8 mouse cellular contexts compared by ENCODE assay signal in the genomic region with DNA sequence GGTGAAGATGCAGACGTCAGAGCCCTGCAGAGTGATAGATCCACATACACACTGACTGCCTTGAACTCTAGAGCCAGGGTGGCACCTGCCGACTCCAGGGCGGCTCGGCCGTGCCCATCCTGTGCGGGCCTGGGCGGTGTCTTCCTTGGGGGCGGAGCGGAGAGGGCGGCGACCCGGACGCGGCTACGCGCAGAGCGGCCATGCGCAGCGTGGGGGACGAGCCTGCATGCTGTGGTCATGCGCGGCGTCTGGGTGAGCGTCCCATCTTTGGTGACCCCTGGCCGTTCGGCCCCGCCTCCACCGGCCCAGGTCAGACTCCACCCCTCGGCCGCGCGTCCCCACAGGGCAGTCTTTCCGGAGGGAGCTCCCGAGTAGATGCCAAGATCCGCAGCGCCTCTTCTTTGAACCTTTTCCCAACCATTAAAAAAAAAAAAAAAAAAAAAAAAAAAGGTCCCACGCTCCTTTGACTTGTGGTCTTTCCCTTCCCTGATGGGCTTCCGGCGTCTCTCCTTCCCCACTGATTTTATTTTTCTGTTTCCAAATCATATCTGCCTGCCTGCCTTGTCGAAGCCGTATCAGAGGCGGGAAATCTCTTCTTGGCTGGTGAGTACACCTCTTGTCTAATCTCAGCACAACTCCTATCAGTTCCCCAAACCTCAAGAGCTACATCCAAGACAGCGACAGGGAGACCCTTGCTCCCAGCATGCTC. TPM values are rescaled to one million over a fixed set of nuclear protein-coding genes. Genes with fewer than 3 reads are reported as not detected.
DNase-seq lines count a peak whose midpoint lies in the region; ATAC-seq and TF ChIP-seq lines count a peak whose summit lies in the region.

Gene Cisd3, plus strand, starts transcription at position 214 of the 709 bp plus-strand sequence.

- peak within 1 kb of the TSS; percentile 75 for H3K4me2 ChIP-seq in hindbrain, embryonic 11.5 days (replicated peaks; ENCODE audit: low read depth, low read length)
- peak within 1 kb of the TSS; percentile 52 for H3K4me2 ChIP-seq in lung, postnatal 0 days (replicated peaks; ENCODE audit: low read depth, low read length)

- no peaks in the 10 kb centered on the region for H3K27me3 ChIP-seq in hindbrain, embryonic 11.5 days (ENCODE audit: control insufficient read depth, insufficient read depth, low read length)
- H3K27me3 ChIP-seq in lung, postnatal 0 days (replicated peaks; ENCODE audit: insufficient read depth, low read length): no peaks in the 10 kb centered on the region

- peak; percentile 86 for DNase-seq in ES-CJ7 (ENCODE audit: low read depth, low spot score)
- peak; percentile 95 for DNase-seq in cerebellum, adult 9-11 months
- DNase-seq in frontal cortex, postnatal 10 days (ENCODE audit: low spot score in 2 of 2): peak; percentile 71 to 81
- DNase-seq in hindbrain, embryonic 11.5 days (ENCODE audit: low spot score): peak; percentile 75
- peak; percentile 72 to 80 for DNase-seq in layer of hippocampus, postnatal 10 days (ENCODE audit: low spot score in 2 of 2)
- peak; percentile 96 for DNase-seq in lung, postnatal 0 days (ENCODE audit: low spot score)
- DNase-seq in ovary, postnatal 10 days (ENCODE audit: low spot score): peak; percentile 76
- peak; percentile 70 to 73 for DNase-seq in thymus, postnatal 10 days (ENCODE audit: low spot score in 2 of 2)

- ATAC-seq in hindbrain, embryonic 11.5 days (ENCODE audit: low FRiP score): peak; percentile 82
- ATAC-seq in lung, postnatal 0 days: peak; percentile 95

- peak within 1 kb of the TSS; percentile 33 for H3K4me3 ChIP-seq in hindbrain, embryonic 11.5 days (ENCODE audit: low read depth, low read length)
- peak within 1 kb of the TSS; percentile 12 for H3K4me3 ChIP-seq in lung, postnatal 0 days (ENCODE audit: low read depth, low read length)

- no peak for TF ChIP-seq CTCF in lung, postnatal 0 days (IDR thresholded peaks at IDR 0.05)

- peak within 1 kb of the TSS; percentile 33; the same call in 1 of the 2 replicates for H3K27ac ChIP-seq in hindbrain, embryonic 11.5 days (ENCODE audit: low read depth, low read length)
- H3K27ac ChIP-seq in lung, postnatal 0 days (ENCODE audit: low read length): peak within 1 kb of the TSS; percentile 32

- no peak for TF ChIP-seq EP300 in lung, postnatal 0 days (IDR thresholded peaks at IDR 0.05)

- H3K36me3 ChIP-seq in hindbrain, embryonic 11.5 days (ENCODE audit: control insufficient read depth, insufficient read depth, low read length): peaks cover 5% of the 10 kb centered on the region; the same call in 1 of the 2 replicates
- peaks cover 8% of the 10 kb centered on the region for H3K36me3 ChIP-seq in lung, postnatal 0 days (ENCODE audit: insufficient read depth, low read length)

- WGBS in hindbrain, embryonic 11.5 days: under 1% methylated on average over 41 of the region's 43 CpGs
- under 1% methylated on average over 39 of the region's 43 CpGs for WGBS in lung, postnatal 0 days

- H3K4me1 ChIP-seq in hindbrain, embryonic 11.5 days (replicated peaks; ENCODE audit: control insufficient read depth, insufficient read depth, low read length): 0 out of 2 replicates have a peak, but pooled peaks cover 3% of the 10 kb centered on the region
- H3K4me1 ChIP-seq in lung, postnatal 0 days (ENCODE audit: insufficient read depth, low read depth, low read length): peaks cover 15% of the 10 kb centered on the region; the same call in 1 of the 2 replicates

- H3K9me3 ChIP-seq in hindbrain, embryonic 11.5 days (ENCODE audit: control insufficient read depth, low read length): no peaks in the 10 kb centered on the region
- no peaks in the 10 kb centered on the region for H3K9me3 ChIP-seq in lung, postnatal 0 days (ENCODE audit: low read length)

- H3K9ac ChIP-seq in hindbrain, embryonic 11.5 days (ENCODE audit: low read depth, low read length): peak within 1 kb of the TSS; percentile 44; the same call in 1 of the 2 replicates
- no peak within 1 kb of the TSS for H3K9ac ChIP-seq in lung, postnatal 0 days (replicated peaks; ENCODE audit: low read depth)

RNA-seq across cellular contexts. Expression of gene Cisd3, which starts in this region (rescaled TPM):
- polyA plus RNA-seq in hindbrain, embryonic 11.5 days (2014; fragmentation: Nextera tagmentation; extraction: Ambion mirVana): 11.8 and 14.8 TPM in 2 replicates
- total RNA-seq in layer of hippocampus, postnatal 10 days (2021): 10 to 100 TPM; 34.3 to 40.1 TPM
- polyA plus RNA-seq in lung, postnatal 0 days (2015; fragmentation: Nextera tagmentation; extraction: Ambion mirVana): 59.1 and 63.8 TPM in 2 replicates

Comparison
In these comparisons a context has a peak if more than half of its experiments do, and no peak if none do; other contexts are left out.
1. Peak in every context shown above with its lines: DNase-seq, ATAC-seq, H3K4me3 ChIP-seq and H3K27ac ChIP-seq.